In genomic region chr2:34992729-34993695, GRCm38 (mm10) we compare ENCODE assay signal across 8 mouse cellular contexts. TPM values are rescaled to one million over a fixed set of nuclear protein-coding genes. Genes with fewer than 3 reads are reported as not detected.
DNase-seq lines count a peak whose midpoint lies in the region; ATAC-seq and TF ChIP-seq lines count a peak whose summit lies in the region.

No protein-coding gene starts in this region.

- H3K4me3 ChIP-seq in hindbrain, embryonic 10.5 days, result peak overlapping the region; percentile 9; the same call in 1 of the 2 replicates
- H3K4me3 ChIP-seq in thymus, adult 2 months (ENCODE audit: control insufficient read depth, insufficient read depth, low read length), result no peak overlapping the region

- WGBS in hindbrain, embryonic 10.5 days, result 10% methylated on average over 9 of the region's 9 CpGs
- 71% methylated on average over 9 of the region's 9 CpGs for WGBS in thymus, adult 2 months

- no peak for TF ChIP-seq CTCF in thymus, adult 2 months (IDR thresholded peaks at IDR 0.05; ENCODE audit: borderline replicate concordance, control insufficient read depth, extremely low read depth, insufficient read depth, low read length, poor library complexity)

- peak; percentile 40 for DNase-seq in layer of hippocampus, adult 11-12 months (ENCODE audit: low spot score)
- no peak for DNase-seq in layer of hippocampus, postnatal 25 days (ENCODE audit: extremely low spot score in 1 of 2, low spot score in 1 of 2)
- peak; percentile 72 for DNase-seq in brain, embryonic 18.5 days (ENCODE audit: low read depth, low spot score)
- DNase-seq in hindbrain, embryonic 10.5 days (ENCODE audit: low spot score), result peak; percentile 45
- no peak for DNase-seq in thymus, adult 2 months
- no peak for DNase-seq in liver
- DNase-seq in gastrocnemius, postnatal 14 days, result no peak

- peaks cover 27% of the 10 kb centered on the region for H3K4me1 ChIP-seq in hindbrain, embryonic 10.5 days (replicated peaks)
- H3K4me1 ChIP-seq in thymus, adult 2 months (replicated peaks; ENCODE audit: control insufficient read depth, insufficient read depth, low read length), result no peaks in the 10 kb centered on the region

- peak overlapping the region; percentile 56 for H3K27ac ChIP-seq in hindbrain, embryonic 10.5 days
- H3K27ac ChIP-seq in thymus, adult 2 months (ENCODE audit: control insufficient read depth, insufficient read depth, low read length), result no peak overlapping the region

- H3K36me3 ChIP-seq in hindbrain, embryonic 10.5 days, result no peaks in the 10 kb centered on the region
- H3K36me3 ChIP-seq in thymus, adult 2 months (ENCODE audit: control insufficient read depth, insufficient read depth, low read length), result no peaks in the 10 kb centered on the region

- H3K9me3 ChIP-seq in hindbrain, embryonic 10.5 days, result no peaks in the 10 kb centered on the region

- H3K27me3 ChIP-seq in hindbrain, embryonic 10.5 days (ENCODE audit: insufficient read depth, poor library complexity, severe bottlenecking), result no peaks in the 10 kb centered on the region
- no peaks in the 10 kb centered on the region for H3K27me3 ChIP-seq in thymus, adult 2 months (ENCODE audit: control insufficient read depth, insufficient read depth, low read length)

- intact Hi-C loops in gastrocnemius, postnatal 14 days (cut with DNase I; ENCODE audit: low total_unique reads), result no loop called here

- 0 out of 2 replicates have a peak, but pooled peaks have one; percentile 59 for ATAC-seq in monocyte, adult 5-6 weeks (replicated peaks; ENCODE audit: insufficient number of reproducible peaks, low FRiP score, low TSS enrichment, poor library complexity, severe bottlenecking)

- no peak for TF ChIP-seq POLR2A in thymus, adult 2 months (IDR thresholded peaks at IDR 0.05; ENCODE audit: control insufficient read depth, extremely low read depth, insufficient read depth, low read length, poor library complexity)

RNA-seq across cellular contexts. Expression of gene Traf1, which starts 31.4 kb away (rescaled TPM):
- total RNA-seq in layer of hippocampus, postnatal 25 days (2021), result 1 to 10 TPM; 1.7 to 3.3 TPM
- polyA plus RNA-seq in hindbrain, embryonic 10.5 days (2016; fragmentation: Nextera tagmentation; extraction: Ambion mirVana), result 0.27 and 0.67 TPM in 2 replicates
- total RNA-seq in monocyte, adult 5-6 weeks (2017), result 94.2 to 168 TPM (median 96.5 TPM) in 3 replicates
- 76.7 and 80.4 TPM in 2 replicates for polyA plus RNA-seq in thymus, adult 2 months (2012; rRNA removed)
- total RNA-seq in gastrocnemius, postnatal 14 days (2021), result 1 to 10 TPM; 1.0 to 1.7 TPM

Comparison
In these comparisons a context has a peak if more than half of its experiments do, and no peak if none do; other contexts are left out.
1. DNase-seq: peak in layer of hippocampus, adult 11-12 months (single experiment), brain, embryonic 18.5 days (single experiment) and hindbrain, embryonic 10.5 days (single experiment); none in layer of hippocampus, postnatal 25 days (0 of 2), thymus, adult 2 months (single experiment), liver (single experiment) and gastrocnemius, postnatal 14 days (single experiment).
2. RNA of gene Traf1, which starts 31.4 kb away (total RNA-seq): 94.2 to 168 TPM in monocyte, adult 5-6 weeks; 1.7 to 3.3 TPM in layer of hippocampus, postnatal 25 days and 1.0 to 1.7 TPM in gastrocnemius, postnatal 14 days; every median in the first group is over 10 times any median in the second.